Mouse (Mus musculus): ENCODE data around the gene Enthd1.

DNA sequence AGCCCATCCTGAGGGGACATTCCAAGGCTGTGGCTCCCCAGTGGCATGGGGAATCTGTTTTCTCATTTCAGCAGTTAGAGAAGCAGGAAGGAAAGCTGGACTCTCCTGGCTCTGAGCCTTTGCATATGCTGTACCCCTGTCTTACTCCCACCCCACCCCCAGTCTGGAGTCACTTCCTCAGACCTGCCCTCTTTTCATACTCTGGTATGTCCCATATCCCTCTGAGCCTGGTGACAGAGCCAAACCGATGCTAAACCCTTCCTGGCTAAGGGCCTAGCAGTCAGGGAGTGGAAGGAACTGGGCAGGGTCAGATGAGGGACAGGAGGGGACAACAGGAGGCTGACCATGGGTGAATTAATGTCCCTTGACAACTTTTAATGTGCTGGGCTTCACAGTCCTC lies 157.1 kb downstream of the Enthd1 start:
- no peak for TF ChIP-seq POLR2A (IDR thresholded peaks at IDR 0.05; ENCODE audit: control insufficient read depth, extremely low read depth, insufficient read depth, low read length, poor library complexity)
- TF ChIP-seq CTCF (IDR thresholded peaks at IDR 0.05; ENCODE audit: borderline replicate concordance, control insufficient read depth, extremely low read depth, insufficient read depth, low read length, poor library complexity): no peak
